Mouse (Mus musculus): ENCODE measurements at regions not wholly inside any gene's neighbourhood (a gene's known extent, or its start where the extent isn't known, plus 50 kb on each side); places are given as distances from the start of the nearest gene placed in this dataset.

GRCm38 (mm10) chr13:46222031-46222430 lies 51.5 kb upstream of the Stmnd1 start:
- Histone ChIP-seq H3K9me3 (ENCODE audit: control insufficient read depth, low read length) (no peaks in the 10 kb centered on the region), H3K36me3 (replicated peaks; ENCODE audit: control insufficient read depth, insufficient read depth) (no peaks in the 10 kb centered on the region), H3K4me2 (replicated peaks) (no peak overlapping the region), H3K4me1 (replicated peaks; ENCODE audit: control insufficient read depth, insufficient read depth, low read length) (peaks cover 22% of the 10 kb centered on the region), H3K4me3 (replicated peaks; ENCODE audit: low read length) (no peak overlapping the region), H3K9ac (no peak overlapping the region), H3K27me3 (ENCODE audit: control insufficient read depth, insufficient read depth, low read length) (no peaks in the 10 kb centered on the region), H3K27ac (no peak overlapping the region)
- ATAC-seq (ENCODE audit: low FRiP score) (no peak), DNase-seq (ENCODE audit: low spot score) (no peak)
- 57% methylated on average over 7 of the region's 7 CpGs for WGBS

- 49% methylated on average over 20 of the region's 20 CpGs for WGBS
- DNase-seq (ENCODE audit: low spot score) (peak; percentile 83), ATAC-seq (ENCODE audit: low FRiP score) (peak; percentile 76)
- H3K9ac ChIP-seq: peak overlapping the region; percentile 36
- H3K4me3 ChIP-seq (replicated peaks; ENCODE audit: low read length): 0 out of 2 replicates have a peak overlapping the region, but pooled peaks have one; percentile 10
- peak overlapping the region; percentile 70 for H3K27ac ChIP-seq
- no peaks in the 10 kb centered on the region for H3K27me3 ChIP-seq (ENCODE audit: control insufficient read depth, insufficient read depth, low read length)
- no peaks in the 10 kb centered on the region for H3K36me3 ChIP-seq (replicated peaks; ENCODE audit: control insufficient read depth, insufficient read depth)
- peak overlapping the region; percentile 50 for H3K4me2 ChIP-seq (replicated peaks)
- H3K4me1 ChIP-seq (replicated peaks; ENCODE audit: control insufficient read depth, insufficient read depth, low read length): peaks cover 23% of the 10 kb centered on the region
- no peaks in the 10 kb centered on the region for H3K9me3 ChIP-seq (ENCODE audit: control insufficient read depth, low read length)
These were observed 55.3 kb upstream of the Stmnd1 start for GRCm38 (mm10) chr13:46218101-46218701.

DNA sequence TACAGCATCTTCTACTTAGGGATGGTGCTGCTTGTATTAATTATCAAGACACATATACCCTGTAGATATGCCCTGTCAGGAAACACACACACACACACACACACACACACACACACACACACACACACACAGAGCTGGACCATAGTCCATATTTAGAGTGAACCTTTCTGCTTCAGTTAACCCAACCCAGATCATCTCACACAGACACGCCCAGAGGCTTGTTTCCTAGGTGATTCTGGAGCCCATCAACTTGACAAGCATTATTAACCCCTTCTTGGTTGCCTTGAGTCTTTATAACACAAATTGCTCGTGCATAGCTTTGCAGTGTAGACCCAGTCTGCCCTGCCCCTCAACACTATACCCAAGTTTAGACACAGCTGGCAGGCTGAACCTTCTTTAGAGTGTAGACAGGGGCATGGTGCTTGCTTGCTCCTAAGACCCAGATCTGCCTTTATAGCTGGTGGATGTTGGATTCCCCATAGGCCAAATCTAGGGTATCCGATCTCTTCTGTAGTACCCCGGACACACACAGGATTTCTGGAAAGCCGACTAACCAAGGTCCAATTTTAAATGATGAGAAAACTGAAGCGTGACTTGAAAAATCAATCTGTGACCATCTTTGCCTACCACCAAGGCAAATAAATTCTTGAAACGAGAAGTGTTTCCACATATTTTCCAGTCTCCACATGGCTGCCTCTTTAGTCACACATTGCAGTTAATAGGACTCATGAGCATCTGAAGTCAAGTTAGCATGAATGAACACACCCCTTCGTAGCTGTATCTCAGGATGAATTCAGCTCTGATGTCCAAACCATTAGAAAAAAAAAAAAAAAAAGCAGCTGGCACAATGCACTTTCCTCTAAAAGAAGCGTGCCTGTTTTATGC lies 56.3 kb upstream of the Stmnd1 start:
- no peak overlapping the region for H3K4me3 ChIP-seq (replicated peaks; ENCODE audit: low read length)
- 50% methylated on average over 9 of the region's 9 CpGs for WGBS
- ATAC-seq (ENCODE audit: low FRiP score): no peak

GRCm38 (mm10) chr13:46203551-46203950 lies 70.0 kb upstream of the Stmnd1 start:
- Histone ChIP-seq H3K27me3 (ENCODE audit: control insufficient read depth, insufficient read depth, low read length) (no peaks in the 10 kb centered on the region), H3K27ac (no peak overlapping the region), H3K9me3 (ENCODE audit: control insufficient read depth, low read length) (no peaks in the 10 kb centered on the region), H3K4me3 (replicated peaks; ENCODE audit: low read length) (no peak overlapping the region), H3K4me1 (replicated peaks; ENCODE audit: control insufficient read depth, insufficient read depth, low read length) (peaks cover 5% of the 10 kb centered on the region), H3K4me2 (replicated peaks) (no peak overlapping the region), H3K36me3 (replicated peaks; ENCODE audit: control insufficient read depth, insufficient read depth) (no peaks in the 10 kb centered on the region), H3K9ac (no peak overlapping the region)
- DNase-seq (ENCODE audit: low spot score): no peak
- no peak for ATAC-seq (ENCODE audit: low FRiP score)
- WGBS: 84% methylated on average over 3 of the region's 3 CpGs

More for the DNA sequence above, 56.3 kb upstream of the Stmnd1 start:
- Histone ChIP-seq H3K9ac (0 out of 2 replicates have a peak overlapping the region, but pooled peaks have one; percentile 7), H3K4me2 (replicated peaks) (peak overlapping the region; percentile 50), H3K9me3 (ENCODE audit: control insufficient read depth, low read length) (no peaks in the 10 kb centered on the region), H3K27me3 (ENCODE audit: control insufficient read depth, insufficient read depth, low read length) (no peaks in the 10 kb centered on the region), H3K36me3 (replicated peaks; ENCODE audit: control insufficient read depth, insufficient read depth) (no peaks in the 10 kb centered on the region), H3K4me1 (replicated peaks; ENCODE audit: control insufficient read depth, insufficient read depth, low read length) (peaks cover 23% of the 10 kb centered on the region), H3K27ac (0 out of 2 replicates have a peak overlapping the region, but pooled peaks have one; percentile 18)
- no peak for DNase-seq (ENCODE audit: low spot score)

DNA sequence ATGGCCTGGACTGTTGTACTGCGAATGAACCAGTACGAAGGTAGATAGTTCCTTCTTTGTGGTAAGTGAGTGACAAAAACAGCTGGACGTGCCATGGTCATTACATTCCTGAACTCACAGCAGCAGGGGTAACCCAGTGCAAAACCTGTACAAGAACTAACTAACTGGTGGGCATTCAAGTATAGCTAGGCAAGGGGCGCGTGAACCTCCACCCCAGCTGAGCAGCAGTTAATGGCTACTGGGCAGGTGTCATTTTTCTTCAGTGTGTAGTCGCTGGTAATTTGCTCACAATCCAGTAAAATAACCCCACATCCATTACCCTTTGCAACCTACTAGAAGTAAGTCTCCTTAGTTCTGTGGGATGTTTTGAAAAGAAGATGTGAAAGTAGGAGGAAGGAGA lies 70.9 kb upstream of the Stmnd1 start:
- no peak overlapping the region for H3K4me3 ChIP-seq (replicated peaks; ENCODE audit: low read length)
- H3K9ac ChIP-seq: no peak overlapping the region
- DNase-seq (ENCODE audit: low spot score): no peak
- no peak for ATAC-seq (ENCODE audit: low FRiP score)
- H3K4me1 ChIP-seq (replicated peaks; ENCODE audit: control insufficient read depth, insufficient read depth, low read length): peaks cover 5% of the 10 kb centered on the region
- 86% methylated on average over 6 of the region's 6 CpGs for WGBS
- H3K27me3 ChIP-seq (ENCODE audit: control insufficient read depth, insufficient read depth, low read length): no peaks in the 10 kb centered on the region
- H3K4me2 ChIP-seq (replicated peaks): no peak overlapping the region
- H3K27ac ChIP-seq: no peak overlapping the region
- no peaks in the 10 kb centered on the region for H3K36me3 ChIP-seq (replicated peaks; ENCODE audit: control insufficient read depth, insufficient read depth)
- no peaks in the 10 kb centered on the region for H3K9me3 ChIP-seq (ENCODE audit: control insufficient read depth, low read length)

DNA sequence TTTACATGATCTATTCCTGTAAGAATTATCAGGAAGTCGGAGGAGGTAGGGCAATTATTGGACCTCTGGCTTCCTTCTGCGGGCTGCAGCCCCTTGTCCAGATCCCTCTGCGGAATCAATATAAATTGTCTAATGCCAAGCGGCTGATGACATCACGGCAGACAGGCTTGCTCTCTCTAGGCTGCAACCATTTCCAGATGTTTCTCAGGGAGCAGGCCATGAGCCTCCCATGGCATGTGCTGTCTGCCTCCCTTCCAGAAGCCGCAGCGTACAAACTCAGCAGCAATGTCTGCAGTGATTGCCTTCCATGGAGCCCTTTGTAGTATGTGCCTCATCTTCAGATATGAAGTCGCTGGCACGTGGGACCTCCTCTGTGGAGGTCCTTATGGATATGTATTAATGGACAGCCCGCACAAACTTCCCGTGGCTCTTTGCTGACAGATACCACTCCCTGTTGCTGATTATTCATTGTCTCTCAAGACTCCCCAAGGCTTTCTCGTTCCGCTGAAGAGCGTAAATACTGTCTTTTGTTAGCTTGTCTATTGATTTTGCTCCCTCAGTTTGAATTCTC lies 72.4 kb upstream of the Stmnd1 start:
- WGBS: 54% methylated on average over 14 of the region's 14 CpGs
- no peaks in the 10 kb centered on the region for H3K27me3 ChIP-seq (ENCODE audit: control insufficient read depth, insufficient read depth, low read length)
- H3K36me3 ChIP-seq (replicated peaks; ENCODE audit: control insufficient read depth, insufficient read depth): no peaks in the 10 kb centered on the region
- peaks cover 5% of the 10 kb centered on the region for H3K4me1 ChIP-seq (replicated peaks; ENCODE audit: control insufficient read depth, insufficient read depth, low read length)
- H3K4me2 ChIP-seq (replicated peaks): no peak overlapping the region
- ATAC-seq (ENCODE audit: low FRiP score): no peak
- no peak overlapping the region for H3K27ac ChIP-seq
- H3K9ac ChIP-seq: no peak overlapping the region
- no peak for DNase-seq (ENCODE audit: low spot score)
- no peak overlapping the region for H3K4me3 ChIP-seq (replicated peaks; ENCODE audit: low read length)
- H3K9me3 ChIP-seq (ENCODE audit: control insufficient read depth, low read length): no peaks in the 10 kb centered on the region

GRCm38 (mm10) chr13:46193131-46193530 lies 80.4 kb upstream of the Stmnd1 start:
- no peaks in the 10 kb centered on the region for H3K27me3 ChIP-seq (ENCODE audit: control insufficient read depth, insufficient read depth, low read length)
- H3K9ac ChIP-seq: no peak overlapping the region
- no peaks in the 10 kb centered on the region for H3K36me3 ChIP-seq (replicated peaks; ENCODE audit: control insufficient read depth, insufficient read depth)
- ATAC-seq (ENCODE audit: low FRiP score) (no peak), DNase-seq (ENCODE audit: low spot score) (no peak)
- H3K4me3 ChIP-seq (replicated peaks; ENCODE audit: low read length): no peak overlapping the region
- 0 out of 2 replicates have a peak, but pooled peaks cover 8% of the 10 kb centered on the region for H3K4me1 ChIP-seq (replicated peaks; ENCODE audit: control insufficient read depth, insufficient read depth, low read length)
- WGBS: 76% methylated on average over 1 of the region's 1 CpGs
- H3K4me2 ChIP-seq (replicated peaks): no peak overlapping the region
- H3K9me3 ChIP-seq (ENCODE audit: control insufficient read depth, low read length): no peaks in the 10 kb centered on the region
- no peak overlapping the region for H3K27ac ChIP-seq

GRCm38 (mm10) chr13:46189726-46190125 lies 83.8 kb upstream of the Stmnd1 start:
- Histone ChIP-seq H3K4me3 (replicated peaks; ENCODE audit: low read length) (no peak overlapping the region), H3K9ac (no peak overlapping the region), H3K27me3 (ENCODE audit: control insufficient read depth, insufficient read depth, low read length) (no peaks in the 10 kb centered on the region), H3K9me3 (ENCODE audit: control insufficient read depth, low read length) (no peaks in the 10 kb centered on the region), H3K36me3 (replicated peaks; ENCODE audit: control insufficient read depth, insufficient read depth) (no peaks in the 10 kb centered on the region), H3K4me1 (replicated peaks; ENCODE audit: control insufficient read depth, insufficient read depth, low read length) (0 out of 2 replicates have a peak, but pooled peaks cover 9% of the 10 kb centered on the region), H3K27ac (no peak overlapping the region), H3K4me2 (replicated peaks) (no peak overlapping the region)
- 80% methylated on average over 2 of the region's 2 CpGs for WGBS
- DNase-seq (ENCODE audit: low spot score) (no peak), ATAC-seq (ENCODE audit: low FRiP score) (no peak)

DNA sequence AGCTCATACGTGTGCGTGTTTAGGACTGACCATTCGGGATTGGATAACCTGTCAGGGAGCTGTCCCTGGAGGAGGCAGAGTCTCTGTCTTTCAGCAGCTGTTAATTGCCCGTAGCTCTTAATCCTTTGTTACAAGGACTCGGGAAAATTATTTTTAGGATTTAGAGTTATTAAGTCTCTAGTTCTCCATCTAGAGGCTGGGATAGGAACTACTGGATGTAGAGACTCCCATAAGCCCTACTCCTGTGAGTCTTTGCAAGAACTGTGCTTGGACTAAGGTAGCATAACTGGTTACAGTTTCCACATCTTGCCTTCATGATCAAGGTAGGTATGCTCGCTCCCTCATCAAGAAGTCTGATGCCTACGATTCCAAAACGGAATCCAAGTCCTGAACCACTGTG lies 90.7 kb upstream of the Stmnd1 start:
- Histone ChIP-seq H3K27ac (no peak overlapping the region), H3K4me1 (replicated peaks; ENCODE audit: control insufficient read depth, insufficient read depth, low read length) (peaks cover 15% of the 10 kb centered on the region)
- no peak for DNase-seq (ENCODE audit: low spot score)

More for the DNA sequence above, 90.7 kb upstream of the Stmnd1 start:
- no peaks in the 10 kb centered on the region for H3K27me3 ChIP-seq (ENCODE audit: control insufficient read depth, insufficient read depth, low read length)
- ATAC-seq (ENCODE audit: low FRiP score): no peak
- no peak overlapping the region for H3K9ac ChIP-seq
- no peak overlapping the region for H3K4me2 ChIP-seq (replicated peaks)
- H3K36me3 ChIP-seq (replicated peaks; ENCODE audit: control insufficient read depth, insufficient read depth): no peaks in the 10 kb centered on the region
- WGBS: 76% methylated on average over 8 of the region's 8 CpGs
- H3K9me3 ChIP-seq (ENCODE audit: control insufficient read depth, low read length): no peaks in the 10 kb centered on the region
- H3K4me3 ChIP-seq (replicated peaks; ENCODE audit: low read length): no peak overlapping the region
